Mouse (Mus musculus): ENCODE measurements around the gene Coasy.

DNA sequence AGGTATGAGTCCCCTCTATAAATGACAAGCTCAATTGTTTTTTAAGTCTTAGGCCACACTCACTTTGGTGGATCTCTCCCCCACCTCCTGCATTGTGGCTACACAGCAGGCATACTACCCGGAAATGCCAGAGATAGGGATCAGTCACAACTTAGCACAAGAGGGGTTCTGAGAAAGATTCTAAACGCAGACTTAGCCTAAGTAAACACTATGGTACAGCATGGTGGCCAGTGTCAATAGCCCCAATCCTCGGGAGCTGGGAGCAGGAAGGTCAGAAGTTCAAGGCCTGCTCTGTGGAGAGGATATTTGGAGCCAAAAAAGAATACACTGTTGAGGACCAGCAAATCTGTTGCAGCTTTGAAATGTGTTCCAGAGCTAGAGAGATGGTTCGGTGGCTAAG lies 35.7 kb downstream of the Coasy start:
- TF ChIP-seq POLR2A (IDR thresholded peaks at IDR 0.05; ENCODE audit: low read depth, low read length) = no peak
- TF ChIP-seq CTCF (conservative IDR thresholded peaks at IDR 0.05; ENCODE audit: insufficient read depth, insufficient read length, low read depth, low read length) = no peak

Data from kidney, adult 2 months (tissue).